Mouse (Mus musculus) splenic B cell, adult 2 months (primary cell): ENCODE data around the gene Cd59a.

Source experiments
- DNase-seq: peaks from one replicate; pipeline ENCODE4 v3.0.0-alpha.2; 2011; ENCODE audit warnings: low read depth, low spot score
- H3K27me3 ChIP-seq: 2 replicates; pipeline ENCODE4 v1.6.1; 2012; ENCODE audit warnings: mild to moderate bottlenecking, low read length, moderate library complexity, mixed read lengths; ENCODE audit not compliant: control insufficient read depth, poor library complexity, insufficient read depth, severe bottlenecking
- H3K36me3 ChIP-seq: 2 replicates; pipeline ENCODE4 v1.6.1; 2012; ENCODE audit warnings: mild to moderate bottlenecking, low read length, moderate library complexity, mixed read lengths; ENCODE audit not compliant: control insufficient read depth, poor library complexity, insufficient read depth, severe bottlenecking

Gene Cd59a

DNA sequence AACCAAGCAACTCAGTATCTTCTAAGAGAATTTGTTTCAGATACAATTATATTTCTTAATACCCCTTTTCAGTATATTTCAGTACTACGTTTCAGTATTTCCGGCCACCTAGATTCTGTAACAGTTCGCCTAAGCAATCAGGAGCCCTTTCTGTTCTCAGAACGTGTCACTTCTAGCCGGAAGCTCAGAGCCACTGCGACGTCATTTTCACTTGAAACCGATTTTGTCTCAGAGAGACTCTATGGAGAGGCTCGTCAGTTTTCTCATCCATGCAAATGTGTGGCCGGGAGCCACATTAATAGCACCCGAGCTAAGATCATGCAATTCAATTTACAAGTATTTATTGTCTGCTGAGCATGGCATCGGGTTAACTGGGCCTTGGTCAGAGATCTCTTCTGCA is 48.4 kb downstream of the Cd59a start:
- Histone ChIP-seq H3K36me3 (no peaks in the 10 kb centered on the region), H3K27me3 (no peaks in the 10 kb centered on the region)
- no peak for DNase-seq

DNA sequence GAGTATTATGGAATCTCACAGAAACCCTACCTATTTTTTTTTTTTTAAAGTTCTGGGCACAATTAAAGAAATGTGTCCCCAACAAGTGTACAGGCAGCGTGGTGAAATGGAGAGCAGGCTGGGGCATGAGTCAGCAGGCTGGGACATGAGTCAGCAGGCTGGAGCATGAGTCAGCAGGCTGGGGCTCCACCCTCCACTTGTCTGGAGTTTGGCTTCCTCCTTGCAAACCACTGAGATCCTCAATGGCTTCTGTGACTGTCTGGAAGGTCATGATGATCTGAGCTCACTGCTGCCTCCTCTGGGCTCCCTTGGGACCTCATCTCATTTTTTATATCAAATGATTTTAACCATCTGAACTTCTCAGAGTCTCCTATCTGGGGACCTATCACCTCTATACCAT is 50.4 kb downstream of the Cd59a start:
- no peaks in the 10 kb centered on the region for H3K27me3 ChIP-seq
- DNase-seq, result peak; percentile 3
- no peaks in the 10 kb centered on the region for H3K36me3 ChIP-seq

DNA sequence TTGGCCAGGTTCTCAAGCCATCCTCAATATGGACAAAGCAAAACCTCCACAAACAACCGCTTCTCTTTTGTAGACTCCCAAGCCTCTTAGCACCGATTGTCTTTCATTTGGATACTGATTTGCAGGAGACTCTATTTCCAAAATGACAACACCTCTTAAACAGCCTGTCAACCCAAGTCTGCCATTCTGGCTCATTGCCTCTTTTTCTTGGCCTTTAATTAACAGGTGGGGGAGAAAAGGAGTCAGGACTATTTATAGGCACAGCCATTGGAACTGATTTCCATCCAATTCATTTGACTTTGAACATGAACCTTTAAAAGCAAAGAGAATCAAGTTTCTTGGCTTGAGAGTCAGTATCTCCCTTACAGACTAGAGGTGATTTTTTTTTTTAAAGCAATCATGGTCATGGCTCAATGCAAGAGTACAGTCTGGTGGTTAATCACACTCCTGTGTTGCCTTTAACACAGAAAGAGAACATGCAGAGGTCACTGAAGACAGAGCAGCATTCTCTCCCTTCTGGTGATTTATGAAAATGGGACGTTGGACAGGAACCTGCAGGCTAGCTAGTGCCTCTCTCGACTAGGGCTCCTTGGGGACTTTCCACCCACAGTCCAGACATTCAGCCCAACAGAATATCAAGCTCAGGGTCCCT is 52.4 kb downstream of the Cd59a start:
- Histone ChIP-seq H3K36me3 (no peaks in the 10 kb centered on the region), H3K27me3 (no peaks in the 10 kb centered on the region)
- DNase-seq, result no peak

DNA sequence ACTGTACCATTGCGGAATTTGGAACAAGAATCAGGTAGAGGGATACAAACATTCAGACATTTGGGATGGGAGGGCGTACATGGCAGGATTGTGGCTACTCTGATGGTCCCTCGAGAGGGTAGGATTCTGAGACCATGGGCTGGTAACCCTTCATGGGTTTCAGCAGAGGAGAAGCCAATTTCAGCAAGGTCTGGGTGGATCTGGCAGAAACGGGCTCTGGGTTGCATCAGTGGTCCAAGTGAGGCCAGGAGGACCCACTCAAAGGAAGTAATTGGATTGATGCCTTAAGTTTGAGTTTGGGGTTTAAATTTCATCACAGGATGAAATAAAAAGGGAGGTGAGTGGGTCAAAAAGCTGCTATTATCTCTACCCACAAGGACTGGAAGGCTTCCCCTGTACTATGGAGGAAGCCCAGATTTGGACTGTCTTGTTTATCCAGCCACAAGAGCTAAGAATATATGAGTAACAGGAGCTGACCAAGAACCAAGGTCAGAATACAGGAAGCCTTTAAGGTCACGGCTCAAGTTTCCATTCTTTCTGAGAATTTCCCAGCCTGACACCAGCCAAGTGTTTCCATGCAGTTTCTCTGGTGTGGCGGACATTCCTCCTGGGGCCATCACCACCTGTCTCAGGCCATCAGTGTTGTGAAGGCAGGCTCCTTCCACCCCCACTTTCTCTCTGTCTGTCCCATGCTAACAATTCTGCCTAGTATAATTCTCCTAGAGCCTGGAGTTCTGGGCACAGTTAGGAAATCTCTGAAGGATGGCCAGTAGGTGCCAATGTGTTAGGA is 55.2 kb downstream of the Cd59a start:
- DNase-seq, result no peak
- H3K36me3 ChIP-seq, result no peaks in the 10 kb centered on the region
- H3K27me3 ChIP-seq, result no peaks in the 10 kb centered on the region

DNA sequence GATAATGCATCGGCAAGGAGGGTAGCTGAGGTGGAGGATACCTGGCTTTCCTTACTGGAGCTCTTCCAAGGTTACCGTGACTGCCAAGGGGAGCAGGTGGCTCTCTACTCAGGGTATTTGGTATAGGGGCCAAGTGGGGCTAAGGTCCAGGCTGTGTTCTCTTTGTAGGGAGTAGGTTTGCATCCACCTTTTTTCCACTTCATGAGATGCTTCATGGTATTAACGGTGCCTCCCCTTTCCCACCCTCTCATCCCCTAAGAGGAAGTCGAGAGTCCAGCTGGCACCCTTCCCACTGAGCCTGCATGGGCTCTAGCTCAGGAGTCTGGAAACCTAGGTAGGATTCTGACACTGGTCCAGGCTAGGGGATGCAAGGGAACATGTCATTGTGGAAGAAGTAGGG is 57.7 kb downstream of the Cd59a start:
- DNase-seq, result no peak
- no peaks in the 10 kb centered on the region for H3K27me3 ChIP-seq
- no peaks in the 10 kb centered on the region for H3K36me3 ChIP-seq

DNA sequence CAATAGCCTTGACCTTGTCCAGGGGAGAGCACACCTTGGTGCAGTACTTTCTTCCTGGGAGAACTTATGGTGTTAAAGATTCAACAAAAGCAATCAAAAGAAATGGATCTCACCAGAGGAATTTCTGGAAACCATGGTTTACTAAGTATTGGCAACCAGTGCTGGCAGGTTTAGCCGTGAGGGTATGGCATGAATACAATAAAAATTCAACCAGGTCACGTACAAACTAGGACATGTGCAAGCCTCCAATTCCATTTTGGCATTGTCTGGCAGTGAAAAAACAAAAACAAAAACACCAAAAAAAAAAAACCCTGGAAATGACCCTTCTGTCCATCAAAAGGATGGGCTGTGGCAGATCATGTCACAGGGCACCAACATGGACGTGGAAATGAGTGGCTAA is 58.3 kb downstream of the Cd59a start:
- H3K27me3 ChIP-seq, result no peaks in the 10 kb centered on the region
- no peaks in the 10 kb centered on the region for H3K36me3 ChIP-seq
- DNase-seq, result no peak

DNA sequence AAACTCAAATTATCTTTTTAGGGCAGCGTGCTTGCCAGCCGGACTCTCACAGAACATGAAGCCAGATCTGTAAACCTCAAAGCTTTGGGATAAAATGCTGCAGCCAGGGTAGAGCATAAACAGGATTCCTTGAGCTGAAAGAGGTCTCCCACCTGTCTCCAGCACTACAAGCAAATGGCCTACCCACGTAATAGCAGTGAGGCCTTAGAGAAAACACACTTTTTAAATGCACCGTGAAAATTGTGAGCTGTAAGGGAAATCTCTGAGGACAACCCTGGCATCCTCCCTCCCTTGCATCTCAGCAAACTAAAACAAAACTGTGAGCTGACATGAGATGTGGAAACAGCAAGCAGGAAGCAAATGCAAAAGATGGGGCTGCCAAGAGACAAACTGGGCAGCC is 62.2 kb downstream of the Cd59a start:
- no peaks in the 10 kb centered on the region for H3K36me3 ChIP-seq
- no peak for DNase-seq
- no peaks in the 10 kb centered on the region for H3K27me3 ChIP-seq

DNA sequence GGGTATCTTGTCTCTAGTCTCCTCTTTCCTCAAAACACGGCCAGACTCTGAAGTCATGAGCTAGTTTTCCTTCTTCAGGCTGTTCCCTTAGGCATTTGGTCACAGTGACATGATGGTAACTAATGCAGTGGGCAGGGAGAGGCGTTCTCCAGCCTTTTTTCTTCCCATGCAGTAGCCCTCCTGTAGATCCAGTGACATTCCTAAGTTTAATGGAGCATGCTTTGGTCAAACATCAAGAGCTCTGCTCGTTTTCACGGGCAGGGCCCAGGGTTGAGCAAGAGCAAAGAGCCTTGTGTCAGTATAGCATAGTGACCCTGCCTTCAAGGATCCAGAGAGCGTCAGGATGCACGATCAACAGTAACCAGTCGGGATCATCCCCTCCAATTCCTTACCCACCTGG is 67.8 kb downstream of the Cd59a start:
- Histone ChIP-seq H3K36me3 (no peaks in the 10 kb centered on the region), H3K27me3 (no peaks in the 10 kb centered on the region; the same call in 1 of the 2 replicates)
- DNase-seq, result no peak

DNA sequence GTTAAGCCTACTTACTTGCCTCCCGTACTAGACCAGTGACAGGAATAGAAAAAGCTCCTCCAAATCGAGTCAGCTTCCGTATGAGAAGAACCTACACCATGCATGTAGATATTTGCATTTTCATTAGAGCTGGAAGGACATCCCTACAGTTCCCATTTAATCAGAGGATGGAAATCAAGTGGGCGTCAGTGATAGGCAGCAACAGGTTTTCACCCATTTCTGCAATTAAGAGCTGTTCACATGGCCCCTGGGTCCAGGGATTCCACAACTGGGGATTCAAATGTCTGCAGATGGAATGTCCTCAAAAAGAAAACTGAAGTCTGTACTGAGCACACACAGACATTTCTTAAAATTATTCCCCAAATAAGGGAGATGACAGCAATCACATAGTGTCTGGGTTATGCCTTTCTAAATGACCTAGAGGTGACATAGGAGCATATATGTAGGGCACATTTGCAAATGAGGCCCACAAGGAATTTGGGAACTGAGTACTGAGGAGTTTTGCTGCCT is 68.4 kb downstream of the Cd59a start:
- no peak for DNase-seq
- Histone ChIP-seq H3K27me3 (no peaks in the 10 kb centered on the region; the same call in 1 of the 2 replicates), H3K36me3 (no peaks in the 10 kb centered on the region)
